Mouse (Mus musculus): ENCODE results near the gene Myo1e.
A peak's percentile ranks its signal among the peaks of the same experiment; 100 is the strongest.

Gene Myo1e

DNA sequence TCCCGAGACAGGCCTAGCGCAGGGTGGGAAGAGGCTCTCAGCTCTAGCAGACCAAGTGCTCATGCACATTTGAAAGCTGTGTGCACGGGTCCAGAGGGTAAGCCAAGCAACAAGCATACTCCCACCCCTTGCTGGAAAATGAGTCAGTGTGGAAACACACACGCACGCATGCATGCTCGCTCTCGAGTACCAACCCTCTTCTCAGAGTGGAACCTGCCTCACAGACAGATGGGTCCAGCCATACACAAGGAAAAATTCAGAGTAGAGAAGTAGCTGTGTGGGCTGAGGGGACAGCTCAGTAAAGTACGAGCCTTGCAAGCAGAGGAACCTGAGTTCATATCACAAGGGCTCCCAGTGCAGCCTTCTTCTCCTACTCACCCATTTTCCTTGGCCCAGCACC is 202.6 kb downstream of the Myo1e start:
- DNase-seq (ENCODE audit: low spot score in 2 of 2): no peak

DNA sequence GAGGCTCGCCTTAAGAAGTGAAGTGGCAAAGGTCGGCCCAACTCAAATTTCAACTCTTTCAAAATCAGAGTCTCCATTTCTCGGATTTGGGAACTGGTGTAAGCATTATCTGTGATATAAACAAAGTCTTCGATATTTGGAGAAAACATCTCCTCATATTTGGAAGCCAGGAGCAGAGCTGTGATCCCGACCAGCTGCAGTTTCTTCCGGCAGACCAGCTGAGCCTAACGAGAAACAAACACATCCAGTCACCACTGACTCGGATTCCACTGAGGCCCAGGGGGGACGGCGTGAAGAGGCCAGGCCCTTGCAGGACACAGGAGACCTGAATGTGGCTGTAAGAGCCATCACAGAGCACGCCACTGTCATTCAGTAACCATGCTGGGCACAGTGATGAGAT is 203.5 kb downstream of the Myo1e start:
- no peak for DNase-seq (ENCODE audit: low spot score in 2 of 2)

DNA sequence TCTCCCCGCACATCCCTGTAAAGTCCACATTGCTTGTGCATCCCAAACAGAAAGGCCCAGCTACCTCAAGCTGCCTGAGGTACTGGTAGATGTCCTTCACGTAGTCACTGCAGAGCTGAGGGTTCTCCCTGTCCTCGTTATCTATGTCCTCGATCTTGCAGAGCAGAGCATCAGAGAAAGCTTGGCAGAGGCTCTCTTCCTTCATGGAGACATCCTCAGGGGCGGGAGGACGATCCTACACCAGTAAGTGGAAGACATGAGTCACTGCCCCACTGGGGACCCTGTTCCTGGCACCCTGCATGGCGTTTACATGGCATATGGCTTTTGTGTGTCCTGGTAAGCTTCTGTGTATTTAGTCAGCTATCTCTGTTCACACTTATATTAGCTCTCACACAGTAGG is 205.9 kb downstream of the Myo1e start:
- no peak for DNase-seq (ENCODE audit: low spot score in 2 of 2)

- peak in 1 of 2 experiments; percentile 35 for DNase-seq (ENCODE audit: low spot score in 2 of 2)
Measured at GRCm38 (mm10) chr9:70416412-70416811, 209.3 kb downstream of the Myo1e start.

DNA sequence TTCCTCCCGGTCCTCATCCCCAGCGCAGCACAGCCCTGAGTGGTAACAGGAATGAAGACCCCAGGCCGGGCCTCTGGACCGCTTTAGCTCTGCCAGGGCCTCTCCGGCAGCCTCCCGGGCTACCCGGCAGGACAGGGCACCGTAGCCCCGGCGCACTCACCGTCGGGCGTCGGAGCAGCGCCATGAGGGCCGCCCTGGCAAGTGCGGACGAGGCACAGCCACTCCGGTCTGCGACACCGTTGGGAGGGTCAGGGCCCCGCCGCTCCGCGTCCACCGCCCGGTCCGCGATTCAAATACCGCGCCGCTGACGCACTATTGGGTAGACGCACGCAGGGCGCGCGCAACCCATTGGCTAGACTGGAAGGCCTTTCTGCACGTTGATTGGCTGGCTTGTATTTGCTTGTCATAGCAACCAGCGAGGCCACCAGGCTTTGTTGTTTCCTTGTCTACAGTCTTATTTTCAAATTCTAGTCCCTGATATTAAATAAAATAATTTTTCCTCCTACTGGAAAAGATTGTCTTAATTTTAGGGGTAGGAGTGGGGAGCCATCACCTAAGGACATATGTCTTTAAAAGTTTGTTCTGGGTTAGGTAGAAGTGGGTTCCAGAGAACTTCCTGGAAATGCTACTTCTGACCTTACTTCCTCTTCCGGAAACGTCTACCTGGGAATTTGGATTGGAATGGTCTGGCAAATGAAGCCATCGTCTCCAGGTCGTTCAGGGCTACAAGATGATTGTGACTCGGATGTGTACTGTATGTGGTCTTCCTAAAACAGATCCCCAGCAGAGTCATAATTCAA is 214.3 kb downstream of the Myo1e start, which contains the start of gene Ccnb2:
TSS of gene Ccnb2 (minus strand) at position 291 of the 800 bp plus-strand sequence.
- peak; percentile 84 for DNase-seq (ENCODE audit: low spot score in 2 of 2)

GRCm38 (mm10) chr9:70422661-70423060 is 215.5 kb downstream of the Myo1e start:
- no peak for DNase-seq (ENCODE audit: low spot score in 2 of 2)

DNA sequence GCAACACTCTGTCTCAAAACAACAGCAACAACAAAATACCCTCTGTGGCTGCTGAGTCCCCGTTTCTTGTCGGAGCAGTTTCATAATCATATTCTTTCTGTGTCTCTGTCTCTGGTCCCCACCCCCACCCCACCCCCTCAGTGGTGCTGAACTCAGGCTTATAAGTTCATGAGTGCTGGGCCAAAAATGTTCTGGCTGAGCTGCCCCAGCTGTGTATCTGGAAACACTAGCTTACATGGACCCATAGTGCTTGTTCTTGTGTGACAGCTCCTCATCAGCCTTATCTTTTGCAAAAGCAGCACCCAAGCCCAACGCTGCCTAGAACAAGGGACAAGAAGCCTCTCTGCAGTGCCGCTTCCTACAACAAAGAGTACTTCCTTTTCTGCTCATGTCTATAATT is 232.8 kb downstream of the Myo1e start:
- no peak for DNase-seq (ENCODE audit: low spot score in 2 of 2)

GRCm38 (mm10) chr9:70449072-70449471 is 241.9 kb downstream of the Myo1e start:
- no peak for DNase-seq (ENCODE audit: low spot score in 2 of 2)
